7 mouse cellular contexts compared by ENCODE assay signal in the genomic region with DNA sequence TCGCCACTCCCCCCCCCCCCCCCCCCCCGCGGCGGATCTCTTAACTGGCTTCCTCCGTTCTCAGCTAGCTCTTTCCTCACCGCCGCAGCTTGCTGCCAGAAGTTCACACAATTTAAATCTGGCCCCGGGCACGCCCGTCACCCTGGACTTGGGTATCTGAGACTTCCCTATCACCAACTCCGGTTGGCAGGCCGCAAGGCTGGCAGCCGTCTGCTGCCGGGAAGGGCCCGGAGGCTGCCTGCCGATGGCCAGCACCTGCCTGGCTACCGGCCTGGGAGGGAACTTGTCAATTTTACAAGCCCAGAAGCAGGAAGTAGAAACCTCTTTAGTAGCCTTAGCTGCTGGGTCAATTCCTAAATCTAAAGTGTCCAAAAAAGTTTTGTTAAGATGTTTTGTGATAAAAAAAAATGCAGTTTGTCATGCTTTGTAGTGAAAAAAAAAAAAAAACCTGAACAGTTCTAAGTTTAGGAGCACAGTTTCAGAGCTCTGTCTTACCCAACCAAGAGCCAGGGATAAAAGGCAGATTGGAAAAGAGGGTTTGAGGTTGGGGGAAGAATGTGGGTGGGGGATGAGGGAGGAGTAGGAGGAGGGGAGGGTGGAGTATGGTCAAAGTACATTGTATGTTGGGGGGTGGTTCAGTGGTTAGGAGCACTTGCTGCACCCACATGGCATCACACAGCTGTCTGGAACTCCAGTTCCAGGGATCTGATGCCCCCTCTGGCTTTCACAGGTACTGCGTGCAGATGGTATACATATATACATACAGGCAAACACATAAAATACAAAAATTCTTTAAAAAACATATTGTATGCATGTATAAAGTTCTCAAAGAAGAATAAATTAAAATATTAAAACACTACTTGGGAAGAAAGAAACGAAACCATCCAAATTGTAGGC.
DNase-seq lines count a peak whose midpoint lies in the region; ATAC-seq and TF ChIP-seq lines count a peak whose summit lies in the region.

No protein-coding gene starts in this region.

- TF ChIP-seq CTCF in E14TG2a.4 (conservative IDR thresholded peaks at IDR 0.05; ENCODE audit: low read length), result peak; percentile 75
- peak; percentile 37 for TF ChIP-seq CTCF in heart, postnatal 0 days (IDR thresholded peaks at IDR 0.05; ENCODE audit: low read depth)

- WGBS in embryonic facial prominence, embryonic 12.5 days, result 12% methylated on average over 15 of the region's 19 CpGs
- 12% methylated on average over 15 of the region's 19 CpGs for WGBS in heart, postnatal 0 days
- 12% methylated on average over 15 of the region's 19 CpGs for WGBS in limb, embryonic 13.5 days
- WGBS in midbrain, embryonic 14.5 days, result 13% methylated on average over 15 of the region's 19 CpGs
- 13% methylated on average over 14 of the region's 19 CpGs for WGBS in stomach, embryonic 15.5 days

- ATAC-seq in embryonic facial prominence, embryonic 12.5 days (ENCODE audit: insufficient number of reproducible peaks, insufficient read depth, low FRiP score, low TSS enrichment), result no peak; the same call in 1 of the 2 replicates
- no peak for ATAC-seq in heart, postnatal 0 days (ENCODE audit: insufficient read depth, low read depth)
- peak; percentile 16 for ATAC-seq in limb, embryonic 13.5 days (ENCODE audit: low FRiP score, low read depth)
- no peak for ATAC-seq in midbrain, embryonic 14.5 days (ENCODE audit: low FRiP score, low TSS enrichment)
- no peak for ATAC-seq in stomach, embryonic 15.5 days (ENCODE audit: insufficient read depth, low FRiP score, low read depth)

- peak overlapping the region; percentile 91 for H3K27ac ChIP-seq in embryonic facial prominence, embryonic 12.5 days
- peak overlapping the region; percentile 98 for H3K27ac ChIP-seq in heart, postnatal 0 days (ENCODE audit: low read depth)
- H3K27ac ChIP-seq in limb, embryonic 13.5 days, result peak overlapping the region; percentile 82
- H3K27ac ChIP-seq in midbrain, embryonic 14.5 days (replicated peaks; ENCODE audit: low read depth, low read length), result peak overlapping the region; percentile 94
- peak overlapping the region; percentile 93 for H3K27ac ChIP-seq in stomach, embryonic 15.5 days

- H3K9ac ChIP-seq in embryonic facial prominence, embryonic 12.5 days, result peak overlapping the region; percentile 80
- H3K9ac ChIP-seq in heart, postnatal 0 days (replicated peaks; ENCODE audit: low read depth, low read length), result peak overlapping the region; percentile 73
- peak overlapping the region; percentile 88 for H3K9ac ChIP-seq in limb, embryonic 13.5 days
- peak overlapping the region; percentile 96 for H3K9ac ChIP-seq in midbrain, embryonic 14.5 days (replicated peaks; ENCODE audit: low read length)
- peak overlapping the region; percentile 91; the same call in 1 of the 2 replicates for H3K9ac ChIP-seq in stomach, embryonic 15.5 days

- peak overlapping the region; percentile 97 for H3K4me3 ChIP-seq in E14TG2a.4 (replicated peaks; ENCODE audit: low read length)
- H3K4me3 ChIP-seq in embryonic facial prominence, embryonic 12.5 days, result peak overlapping the region; percentile 85
- H3K4me3 ChIP-seq in heart, postnatal 0 days (ENCODE audit: low read depth, low read length), result peak overlapping the region; percentile 67
- peak overlapping the region; percentile 79 for H3K4me3 ChIP-seq in limb, embryonic 13.5 days
- peak overlapping the region; percentile 90 for H3K4me3 ChIP-seq in midbrain, embryonic 14.5 days (replicated peaks; ENCODE audit: low read depth, low read length)
- H3K4me3 ChIP-seq in stomach, embryonic 15.5 days (replicated peaks), result peak overlapping the region; percentile 85

- H3K4me2 ChIP-seq in embryonic facial prominence, embryonic 12.5 days (replicated peaks), result peak overlapping the region; percentile 78
- H3K4me2 ChIP-seq in heart, postnatal 0 days (ENCODE audit: low read depth, low read length), result peak overlapping the region; percentile 80
- peak overlapping the region; percentile 85 for H3K4me2 ChIP-seq in limb, embryonic 13.5 days (replicated peaks)
- peak overlapping the region; percentile 73 for H3K4me2 ChIP-seq in midbrain, embryonic 14.5 days (ENCODE audit: low read length)
- H3K4me2 ChIP-seq in stomach, embryonic 15.5 days, result peak overlapping the region; percentile 85

- DNase-seq in ZHBTc4 (ENCODE audit: low read depth, low spot score), result peak; percentile 88
- DNase-seq in heart, postnatal 0 days (ENCODE audit: low spot score), result peak; percentile 87
- peak; percentile 78 for DNase-seq in midbrain, embryonic 14.5 days

- H3K9me3 ChIP-seq in E14TG2a.4 (ENCODE audit: low read length), result no peaks in the 10 kb centered on the region
- H3K9me3 ChIP-seq in embryonic facial prominence, embryonic 12.5 days, result no peaks in the 10 kb centered on the region
- H3K9me3 ChIP-seq in heart, postnatal 0 days (replicated peaks; ENCODE audit: control insufficient read depth, low read length), result no peaks in the 10 kb centered on the region
- no peaks in the 10 kb centered on the region for H3K9me3 ChIP-seq in limb, embryonic 13.5 days
- H3K9me3 ChIP-seq in midbrain, embryonic 14.5 days (ENCODE audit: control insufficient read depth, low read length), result no peaks in the 10 kb centered on the region
- no peaks in the 10 kb centered on the region for H3K9me3 ChIP-seq in stomach, embryonic 15.5 days

- peaks cover 13% of the 10 kb centered on the region for H3K27me3 ChIP-seq in E14TG2a.4 (ENCODE audit: insufficient read depth, low read length)
- H3K27me3 ChIP-seq in embryonic facial prominence, embryonic 12.5 days, result no peaks in the 10 kb centered on the region
- H3K27me3 ChIP-seq in heart, postnatal 0 days (ENCODE audit: control insufficient read depth, insufficient read depth, low read length), result no peaks in the 10 kb centered on the region
- no peaks in the 10 kb centered on the region for H3K27me3 ChIP-seq in limb, embryonic 13.5 days
- no peaks in the 10 kb centered on the region for H3K27me3 ChIP-seq in midbrain, embryonic 14.5 days (ENCODE audit: control insufficient read depth, insufficient read depth, low read length)
- no peaks in the 10 kb centered on the region for H3K27me3 ChIP-seq in stomach, embryonic 15.5 days (replicated peaks)

- H3K36me3 ChIP-seq in E14TG2a.4 (ENCODE audit: insufficient read depth, low read length), result 0 out of 2 replicates have a peak, but pooled peaks cover 7% of the 10 kb centered on the region
- no peaks in the 10 kb centered on the region for H3K36me3 ChIP-seq in embryonic facial prominence, embryonic 12.5 days
- peaks cover 3% of the 10 kb centered on the region for H3K36me3 ChIP-seq in heart, postnatal 0 days (replicated peaks; ENCODE audit: control insufficient read depth, insufficient read depth, low read length)
- H3K36me3 ChIP-seq in limb, embryonic 13.5 days, result no peaks in the 10 kb centered on the region
- peaks cover 10% of the 10 kb centered on the region; the same call in 1 of the 2 replicates for H3K36me3 ChIP-seq in midbrain, embryonic 14.5 days (ENCODE audit: control insufficient read depth, insufficient read depth, low read length)
- no peaks in the 10 kb centered on the region for H3K36me3 ChIP-seq in stomach, embryonic 15.5 days

- TF ChIP-seq EP300 in heart, postnatal 0 days (IDR thresholded peaks at IDR 0.05; ENCODE audit: low read depth), result no peak

- peaks cover 51% of the 10 kb centered on the region for H3K4me1 ChIP-seq in E14TG2a.4 (replicated peaks; ENCODE audit: low read depth, low read length)
- peaks cover 15% of the 10 kb centered on the region for H3K4me1 ChIP-seq in embryonic facial prominence, embryonic 12.5 days
- peaks cover 11% of the 10 kb centered on the region for H3K4me1 ChIP-seq in heart, postnatal 0 days (ENCODE audit: control insufficient read depth, insufficient read depth)
- peaks cover 14% of the 10 kb centered on the region for H3K4me1 ChIP-seq in limb, embryonic 13.5 days
- H3K4me1 ChIP-seq in midbrain, embryonic 14.5 days (ENCODE audit: control insufficient read depth, insufficient read depth, low read length), result peaks cover 13% of the 10 kb centered on the region; the same call in 1 of the 2 replicates
- H3K4me1 ChIP-seq in stomach, embryonic 15.5 days, result no peaks in the 10 kb centered on the region
